Mouse (Mus musculus): Measurements from ENCODE around the gene Ddhd1.

DNA sequence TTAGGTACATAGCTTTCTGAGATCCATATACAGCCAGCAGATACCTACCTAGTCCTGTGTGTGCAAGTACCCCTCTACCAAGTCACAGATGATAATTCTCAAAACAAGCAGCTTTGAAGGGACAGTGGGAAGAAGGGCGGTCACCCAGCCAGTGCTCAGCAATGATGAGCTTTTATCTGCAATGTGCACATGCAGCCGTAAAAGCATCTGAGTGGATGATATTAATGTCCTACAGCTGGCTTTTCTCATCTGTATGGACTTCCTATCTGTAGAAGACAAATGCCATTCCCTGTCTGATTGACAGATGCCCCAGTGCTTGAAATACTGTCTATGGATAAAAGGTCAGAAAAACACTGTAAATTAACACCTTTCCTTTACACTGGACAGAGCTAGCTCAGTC is 4.2 kb downstream of the Ddhd1 start:
- TF ChIP-seq ZC3H11A (IDR thresholded peaks at IDR 0.05; ENCODE audit: borderline replicate concordance, low read depth, low read length) (no peak), CHD2 (IDR thresholded peaks at IDR 0.05; ENCODE audit: low read depth, low read length) (no peak), ZNF384 (IDR thresholded peaks at IDR 0.05; ENCODE audit: low read depth, low read length) (no peak)
